Mouse (Mus musculus): ENCODE results near the gene 4930503B20Rik. TPM values are rescaled to one million over a fixed set of nuclear protein-coding genes. Genes with fewer than 3 reads are reported as not detected.

The 4930503B20Rik gene
- polyA plus RNA-seq, 1 experiment from 2014 or later: not detected

DNA sequence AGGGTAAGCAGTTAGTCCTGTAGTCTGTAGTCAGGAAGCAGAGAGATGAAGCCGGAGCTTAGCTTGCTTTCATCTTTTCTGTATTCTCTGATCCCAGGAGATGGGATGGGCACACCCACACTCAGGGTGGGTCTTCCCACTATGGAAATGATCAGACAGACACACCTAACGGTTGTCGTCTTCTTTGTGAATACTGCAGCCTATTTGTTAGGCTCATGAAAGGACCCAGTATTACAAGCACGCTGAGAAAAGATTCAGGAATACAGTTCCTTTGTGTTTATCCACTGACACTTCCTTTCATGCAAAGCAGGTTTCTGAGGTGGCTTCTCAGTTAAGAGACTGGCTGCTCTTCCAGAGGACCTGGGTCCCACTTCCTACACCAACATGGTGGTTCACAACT is 39.9 kb downstream of the 4930503B20Rik start:
- Histone ChIP-seq H3K4me1 (ENCODE audit: insufficient read depth, low read depth, low read length) (no peaks in the 10 kb centered on the region), H3K4me2 (replicated peaks; ENCODE audit: low read depth, low read length) (no peak overlapping the region), H3K27me3 (replicated peaks; ENCODE audit: insufficient read depth, low read length) (no peaks in the 10 kb centered on the region), H3K27ac (ENCODE audit: low read length) (no peak overlapping the region), H3K4me3 (ENCODE audit: low read depth, low read length) (no peak overlapping the region), H3K36me3 (ENCODE audit: insufficient read depth, low read length) (no peaks in the 10 kb centered on the region), H3K9me3 (ENCODE audit: low read length) (no peaks in the 10 kb centered on the region), H3K9ac (replicated peaks; ENCODE audit: low read depth) (no peak overlapping the region)
- no peak for TF ChIP-seq CTCF (IDR thresholded peaks at IDR 0.05)
- no peak for TF ChIP-seq EP300 (IDR thresholded peaks at IDR 0.05)
- ATAC-seq: no peak
- 81% methylated on average over 4 of the region's 4 CpGs for WGBS
- no peak for DNase-seq (ENCODE audit: low spot score)

DNA sequence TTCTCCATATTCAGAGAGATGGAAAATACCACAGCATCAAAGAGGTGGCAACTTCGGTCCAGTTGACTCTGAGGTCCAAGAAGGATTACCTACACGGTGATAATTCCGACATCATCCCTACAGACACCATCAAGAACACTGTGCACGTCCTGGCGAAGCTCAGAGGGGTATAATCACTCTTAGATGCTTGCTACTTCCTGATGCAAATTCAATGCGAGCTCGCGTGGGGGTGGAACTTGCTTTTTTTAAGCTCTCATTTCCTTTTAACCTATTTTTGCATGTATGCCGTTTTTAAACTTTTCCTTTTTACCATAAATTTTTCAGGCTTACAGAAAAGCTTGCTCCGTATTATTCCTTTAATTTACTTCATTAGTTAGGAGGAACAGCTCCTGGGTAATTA is 40.8 kb downstream of the 4930503B20Rik start:
- WGBS: 77% methylated on average over 10 of the region's 10 CpGs
- H3K9me3 ChIP-seq (ENCODE audit: low read length): no peaks in the 10 kb centered on the region
- no peak for DNase-seq (ENCODE audit: low spot score)
- no peak overlapping the region for H3K27ac ChIP-seq (ENCODE audit: low read length)
- no peak overlapping the region for H3K4me3 ChIP-seq (ENCODE audit: low read depth, low read length)
- H3K4me1 ChIP-seq (ENCODE audit: insufficient read depth, low read depth, low read length): no peaks in the 10 kb centered on the region
- no peak overlapping the region for H3K9ac ChIP-seq (replicated peaks; ENCODE audit: low read depth)
- ATAC-seq: no peak
- TF ChIP-seq CTCF (IDR thresholded peaks at IDR 0.05) (no peak), EP300 (IDR thresholded peaks at IDR 0.05) (no peak)
- H3K4me2 ChIP-seq (replicated peaks; ENCODE audit: low read depth, low read length): no peak overlapping the region
- H3K27me3 ChIP-seq (replicated peaks; ENCODE audit: insufficient read depth, low read length): no peaks in the 10 kb centered on the region
- no peaks in the 10 kb centered on the region for H3K36me3 ChIP-seq (ENCODE audit: insufficient read depth, low read length)

DNA sequence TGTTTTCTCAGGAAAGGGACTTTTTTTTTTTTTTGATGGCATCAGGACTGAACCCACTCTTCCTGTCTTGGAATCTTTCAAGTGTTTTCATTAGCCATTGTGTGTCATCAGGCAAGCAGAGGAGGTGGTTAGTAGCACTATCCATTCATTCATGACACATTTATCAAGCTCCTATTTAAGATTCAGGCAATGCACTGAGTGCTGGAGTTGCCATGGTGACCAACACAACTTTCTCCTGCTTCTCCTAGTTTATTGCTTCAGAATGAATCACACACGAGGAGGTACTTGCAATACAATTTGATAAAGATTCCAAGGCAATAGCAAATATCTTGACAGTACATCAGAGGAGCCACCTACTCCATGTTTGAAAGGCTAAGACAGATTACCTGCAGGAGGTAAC is 43.7 kb downstream of the 4930503B20Rik start:
- no peak for ATAC-seq
- no peak for DNase-seq (ENCODE audit: low spot score)
- Histone ChIP-seq H3K27ac (ENCODE audit: low read length) (no peak overlapping the region), H3K36me3 (ENCODE audit: insufficient read depth, low read length) (no peaks in the 10 kb centered on the region), H3K4me3 (ENCODE audit: low read depth, low read length) (no peak overlapping the region), H3K9ac (replicated peaks; ENCODE audit: low read depth) (no peak overlapping the region), H3K27me3 (replicated peaks; ENCODE audit: insufficient read depth, low read length) (no peaks in the 10 kb centered on the region), H3K4me2 (replicated peaks; ENCODE audit: low read depth, low read length) (no peak overlapping the region), H3K4me1 (ENCODE audit: insufficient read depth, low read depth, low read length) (no peaks in the 10 kb centered on the region), H3K9me3 (ENCODE audit: low read length) (no peaks in the 10 kb centered on the region)
- WGBS: 24% methylated on average over 1 of the region's 1 CpGs
- no peak for TF ChIP-seq CTCF (IDR thresholded peaks at IDR 0.05)
- TF ChIP-seq EP300 (IDR thresholded peaks at IDR 0.05): no peak

DNA sequence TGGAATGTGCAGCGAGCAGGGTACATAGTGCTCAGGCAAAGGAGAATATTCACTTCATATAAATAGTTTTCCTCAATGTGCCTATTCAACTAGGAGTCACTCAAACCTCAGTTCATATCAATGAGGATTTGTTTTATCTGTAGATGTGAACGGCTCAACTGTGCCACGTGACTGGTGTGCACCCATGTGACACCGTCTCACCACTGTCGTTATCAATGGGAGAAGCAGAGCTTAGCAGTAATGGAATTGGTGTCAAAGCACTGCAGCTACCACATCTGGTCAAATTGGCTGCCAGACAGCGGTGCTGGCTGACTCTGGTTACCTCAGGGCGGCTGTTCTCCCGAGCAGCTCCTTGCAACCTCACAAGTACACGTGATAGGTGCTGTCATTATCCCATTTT is 46.5 kb downstream of the 4930503B20Rik start:
- WGBS: 77% methylated on average over 9 of the region's 9 CpGs
- no peak overlapping the region for H3K4me2 ChIP-seq (replicated peaks; ENCODE audit: low read depth, low read length)
- ATAC-seq: no peak

DNA sequence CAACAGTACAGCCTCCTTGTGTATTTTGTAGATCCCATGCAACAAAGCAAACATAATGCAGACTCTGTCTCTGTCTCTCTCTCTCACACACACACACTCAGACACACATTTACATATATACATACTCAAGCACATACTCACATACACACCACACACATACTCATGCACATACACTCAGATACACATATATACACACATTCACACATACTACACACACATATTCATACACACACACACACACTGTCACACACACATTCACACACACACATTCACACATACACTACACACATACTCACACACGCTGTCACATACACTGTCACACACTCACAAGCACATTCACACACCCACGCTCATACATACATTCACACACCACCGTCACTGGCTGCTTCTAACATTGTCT is 48.6 kb downstream of the 4930503B20Rik start:
- ATAC-seq: no peak
- no peaks in the 10 kb centered on the region for H3K9me3 ChIP-seq (ENCODE audit: low read length)
- no peaks in the 10 kb centered on the region for H3K36me3 ChIP-seq (ENCODE audit: insufficient read depth, low read length)
- no peak for DNase-seq (ENCODE audit: low spot score)
- no peaks in the 10 kb centered on the region for H3K27me3 ChIP-seq (replicated peaks; ENCODE audit: insufficient read depth, low read length)
- TF ChIP-seq CTCF (IDR thresholded peaks at IDR 0.05): no peak
- no peak for TF ChIP-seq EP300 (IDR thresholded peaks at IDR 0.05)
- H3K27ac ChIP-seq (ENCODE audit: low read length): no peak overlapping the region
- 77% methylated on average over 3 of the region's 3 CpGs for WGBS
- no peaks in the 10 kb centered on the region for H3K4me1 ChIP-seq (ENCODE audit: insufficient read depth, low read depth, low read length)
- H3K9ac ChIP-seq (replicated peaks; ENCODE audit: low read depth): no peak overlapping the region
- no peak overlapping the region for H3K4me2 ChIP-seq (replicated peaks; ENCODE audit: low read depth, low read length)
- H3K4me3 ChIP-seq (ENCODE audit: low read depth, low read length): no peak overlapping the region

More for the DNA sequence above, 46.5 kb downstream of the 4930503B20Rik start:
- Histone ChIP-seq H3K4me1 (ENCODE audit: insufficient read depth, low read depth, low read length) (no peaks in the 10 kb centered on the region), H3K4me3 (ENCODE audit: low read depth, low read length) (no peak overlapping the region), H3K27me3 (replicated peaks; ENCODE audit: insufficient read depth, low read length) (no peaks in the 10 kb centered on the region), H3K9me3 (ENCODE audit: low read length) (no peaks in the 10 kb centered on the region), H3K9ac (replicated peaks; ENCODE audit: low read depth) (no peak overlapping the region), H3K27ac (ENCODE audit: low read length) (no peak overlapping the region), H3K36me3 (ENCODE audit: insufficient read depth, low read length) (no peaks in the 10 kb centered on the region)
- no peak for TF ChIP-seq CTCF (IDR thresholded peaks at IDR 0.05)
- no peak for TF ChIP-seq EP300 (IDR thresholded peaks at IDR 0.05)
- DNase-seq (ENCODE audit: low spot score): no peak

DNA sequence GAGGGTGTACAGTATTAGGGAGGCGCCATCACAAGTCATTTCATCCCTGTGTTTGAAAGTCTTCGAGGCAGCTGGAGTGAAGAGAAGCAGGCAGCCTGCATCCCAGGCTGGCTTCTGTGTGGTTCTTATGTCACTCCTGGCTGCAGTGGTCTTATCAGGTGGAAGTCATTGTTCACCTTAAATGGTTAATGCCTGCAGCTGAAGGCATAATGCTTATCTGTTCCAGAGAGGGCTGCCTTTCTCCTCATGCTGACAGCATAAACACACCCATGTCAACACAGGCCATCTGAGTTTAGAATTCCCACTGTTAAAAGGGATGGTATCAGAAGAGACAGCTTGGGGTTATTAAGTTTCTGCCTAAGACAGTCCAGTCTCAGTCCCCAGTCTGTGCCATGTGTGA is 49.9 kb downstream of the 4930503B20Rik start:
- TF ChIP-seq EP300 (IDR thresholded peaks at IDR 0.05) (no peak), CTCF (IDR thresholded peaks at IDR 0.05) (no peak)
- Histone ChIP-seq H3K27me3 (replicated peaks; ENCODE audit: insufficient read depth, low read length) (no peaks in the 10 kb centered on the region), H3K27ac (ENCODE audit: low read length) (no peak overlapping the region), H3K36me3 (ENCODE audit: insufficient read depth, low read length) (no peaks in the 10 kb centered on the region), H3K4me2 (replicated peaks; ENCODE audit: low read depth, low read length) (no peak overlapping the region), H3K9me3 (ENCODE audit: low read length) (no peaks in the 10 kb centered on the region), H3K9ac (replicated peaks; ENCODE audit: low read depth) (no peak overlapping the region), H3K4me1 (ENCODE audit: insufficient read depth, low read depth, low read length) (no peaks in the 10 kb centered on the region), H3K4me3 (ENCODE audit: low read depth, low read length) (no peak overlapping the region)
- ATAC-seq (no peak), DNase-seq (ENCODE audit: low spot score) (no peak)
- WGBS: 58% methylated on average over 2 of the region's 2 CpGs

All from lung, postnatal 0 days (tissue).